Mouse (Mus musculus) Patski (cell line): ENCODE data around the gene Rnf144a. TPM values are rescaled to one million over a fixed set of nuclear protein-coding genes. Genes with fewer than 3 reads are reported as not detected.

Source experiments
- ATAC-seq: fragments of 100-300 bp; one replicate; pipeline ENCODE4 v1.8.0; 2021
- CTCF ChIA-PET: fragments of 350-600 bp; sonication (Branson Sonifier 250); formaldehyde crosslinking; loops from one replicate; lab custom pipeline; 2022; ENCODE audit warnings: inconsistent platforms; lab: Charles Lee
- POLR2A ChIA-PET: fragments of 350-600 bp; sonication (Branson Sonifier 250); formaldehyde crosslinking; loops from one replicate; lab custom pipeline; 2022; ENCODE audit warnings: antibody characterized with exemption, inconsistent platforms; lab: Charles Lee
- DNase-seq: peaks from one replicate; pipeline ENCODE4 v3.0.0-alpha.2; 2011; ENCODE audit warnings: low read depth, low spot score
- H3K27me3 ChIP-seq: fragments of 371-371 bp; one replicate; pipeline ENCODE4 v1.5.1; 2021
- CTCF ChIP-seq: fragments of 100-300 bp; IDR thresholded peaks from one replicate; pipeline ENCODE4 v1.5.1; 2021
- in situ Hi-C: fragments of 300-500 bp; cut with MboI; formaldehyde crosslinking; loops from 3 replicates; pipeline ENCODE4 v1.11.1; 2018; ENCODE audit warnings: low pct_unique_long_range_greater_than_20kb, mixed read lengths
- polyA plus RNA-seq: library from polyadenylated mRNA; unstranded; gene quantifications from one replicate; pipeline ENCODE4 v1.2.3, GENCODE M21; 2021

Gene Rnf144a
- polyA plus RNA-seq, 1 experiment from 2014 or later, result 8.4 TPM

- POLR2A ChIA-PET, result no interaction called here
- CTCF ChIA-PET, result no interaction called here
Measured at GRCm38 (mm10) chr12:26376541-26377323, 38.3 kb downstream of the Rnf144a start.

GRCm38 (mm10) chr12:26373721-26374120 lies 41.3 kb downstream of the Rnf144a start:
- POLR2A ChIA-PET, result no interaction called here
- in situ Hi-C loops, result no loop called here
- ATAC-seq, result no peak
- no peak for DNase-seq
- CTCF ChIA-PET, result interaction anchor here (1.4 kb wide), 1 partner anchor 32 kb away, joined by 3 read pairs; no protein-coding TSS in a partner anchor
- H3K27me3 ChIP-seq, result no peaks in the 10 kb centered on the region
- no peak for TF ChIP-seq CTCF

More at GRCm38 (mm10) chr12:26376541-26377323, 38.3 kb downstream of the Rnf144a start:
- no peak for ATAC-seq
- TF ChIP-seq CTCF, result no peak
- no peaks in the 10 kb centered on the region for H3K27me3 ChIP-seq
- in situ Hi-C loops, result no loop called here
- DNase-seq, result no peak

- in situ Hi-C loops, result no loop called here
Measured at GRCm38 (mm10) chr12:26370004-26370403, 45.0 kb downstream of the Rnf144a start.

GRCm38 (mm10) chr12:26367361-26367760 lies 47.7 kb downstream of the Rnf144a start:
- in situ Hi-C loops, result no loop called here
- DNase-seq (no peak), ATAC-seq (no peak)
- H3K27me3 ChIP-seq, result no peaks in the 10 kb centered on the region
- TF ChIP-seq CTCF, result no peak
- POLR2A ChIA-PET, result no interaction called here
- CTCF ChIA-PET, result no interaction called here

More at GRCm38 (mm10) chr12:26370004-26370403, 45.0 kb downstream of the Rnf144a start:
- TF ChIP-seq CTCF, result no peak
- ChIA-PET POLR2A (no interaction called here), CTCF (no interaction called here)
- ATAC-seq (no peak), DNase-seq (no peak)
- H3K27me3 ChIP-seq, result no peaks in the 10 kb centered on the region

- no peak for ATAC-seq
- no peak for TF ChIP-seq CTCF
- CTCF ChIA-PET, result no interaction called here
Measured at GRCm38 (mm10) chr12:26366372-26366771, 48.7 kb downstream of the Rnf144a start.

GRCm38 (mm10) chr12:26365531-26366315 lies 49.3 kb downstream of the Rnf144a start:
- ChIA-PET POLR2A (no interaction called here), CTCF (no interaction called here)
- DNase-seq (no peak), ATAC-seq (no peak)
- H3K27me3 ChIP-seq, result no peaks in the 10 kb centered on the region
- no peak for TF ChIP-seq CTCF
- in situ Hi-C loops, result no loop called here

More at GRCm38 (mm10) chr12:26366372-26366771, 48.7 kb downstream of the Rnf144a start:
- in situ Hi-C loops, result no loop called here
- no peaks in the 10 kb centered on the region for H3K27me3 ChIP-seq
- DNase-seq, result no peak
- POLR2A ChIA-PET, result no interaction called here

- ChIA-PET POLR2A (no interaction called here), CTCF (no interaction called here)
- TF ChIP-seq CTCF, result no peak
- in situ Hi-C loops, result no loop called here
- DNase-seq (no peak), ATAC-seq (no peak)
- H3K27me3 ChIP-seq, result no peaks in the 10 kb centered on the region
Measured at GRCm38 (mm10) chr12:26364822-26365221, 50.2 kb downstream of the Rnf144a start.

- no peak for DNase-seq
- ChIA-PET POLR2A (no interaction called here), CTCF (no interaction called here)
- H3K27me3 ChIP-seq, result no peaks in the 10 kb centered on the region
- in situ Hi-C loops, result no loop called here
- no peak for TF ChIP-seq CTCF
- ATAC-seq, result no peak
Measured at GRCm38 (mm10) chr12:26360946-26361523, 54.0 kb downstream of the Rnf144a start.

GRCm38 (mm10) chr12:26359817-26360216 lies 55.2 kb downstream of the Rnf144a start:
- CTCF ChIA-PET, result interaction anchor here (1.0 to 1.7 kb wide), 3 partner anchors 9 to 26 kb away, joined by 3 read pairs; no protein-coding TSS in a partner anchor
- no peak for ATAC-seq
- POLR2A ChIA-PET, result no interaction called here
- no peaks in the 10 kb centered on the region for H3K27me3 ChIP-seq
- no peak for DNase-seq
- TF ChIP-seq CTCF, result no peak
- in situ Hi-C loops, result no loop called here

- CTCF ChIA-PET, result interaction anchor here (0.8 to 1.7 kb wide), 4 partner anchors 8 to 28 kb away, joined by 3 read pairs; no protein-coding TSS in a partner anchor
Measured at GRCm38 (mm10) chr12:26359241-26359640, 55.8 kb downstream of the Rnf144a start.

More at GRCm38 (mm10) chr12:26359241-26359640, 55.8 kb downstream of the Rnf144a start:
- no peak for ATAC-seq
- POLR2A ChIA-PET, result no interaction called here
- no peak for TF ChIP-seq CTCF
- no peaks in the 10 kb centered on the region for H3K27me3 ChIP-seq
- in situ Hi-C loops, result no loop called here
- no peak for DNase-seq
